Mouse (Mus musculus): Measurements from ENCODE around the gene Trp53tg5.

GRCm38 (mm10) chr2:164456413-164456812, 17.1 kb downstream of the Trp53tg5 start:
- no peak for TF ChIP-seq POLR2A (IDR thresholded peaks at IDR 0.05; ENCODE audit: low read depth, low read length)
- TF ChIP-seq CTCF (IDR thresholded peaks at IDR 0.05; ENCODE audit: borderline replicate concordance, insufficient read depth, low read length), result no peak

All from embryonic fibroblast, embryonic 13.5 days (primary cell).